Mouse (Mus musculus) limb, embryonic 14.5 days (tissue): ENCODE measurements around the gene Slc35f4. TPM values are rescaled to one million over a fixed set of nuclear protein-coding genes. Genes with fewer than 3 reads are reported as not detected.

Source experiments
- ATAC-seq: fragments of 200-750 bp; cut with Nextera tagmentation; 2 replicates; pipeline ENCODE4 v1.8.0; 2017; ENCODE audit warnings: low read depth, moderate number of reproducible peaks, moderate TSS enrichment; ENCODE audit not compliant: low FRiP score
- DNase-seq: peaks from one replicate; pipeline ENCODE4 v3.0.0-alpha.2; 2015; ENCODE audit warnings: low spot score
- H3K27ac ChIP-seq: fragments of 300-500 bp; sonication (generic); replicated peaks from 2 replicates; pipeline ENCODE4 v1.5.1; 2014; ENCODE audit warnings: low read depth, mild to moderate bottlenecking, low read length, moderate library complexity, mixed read lengths
- H3K27me3 ChIP-seq: fragments of 300-500 bp; sonication (generic); 2 replicates; pipeline ENCODE4 v1.6.1; 2014; ENCODE audit warnings: low read length, mixed read lengths; ENCODE audit not compliant: control insufficient read depth, insufficient read depth
- H3K36me3 ChIP-seq: fragments of 300-500 bp; sonication (generic); 2 replicates; pipeline ENCODE4 v1.6.1; 2014; ENCODE audit warnings: mild to moderate bottlenecking, low read length, moderate library complexity, mixed read lengths; ENCODE audit not compliant: control insufficient read depth, insufficient read depth
- H3K4me1 ChIP-seq: fragments of 300-500 bp; sonication (generic); 2 replicates; pipeline ENCODE4 v1.6.1; 2014; ENCODE audit warnings: antibody characterized with exemption, low read length, mixed read lengths; ENCODE audit not compliant: control insufficient read depth, insufficient read depth
- H3K4me2 ChIP-seq: fragments of 300-500 bp; sonication (generic); replicated peaks from 2 replicates; pipeline ENCODE4 v1.6.1; 2014; ENCODE audit warnings: low read depth, mild to moderate bottlenecking, low read length, moderate library complexity; ENCODE audit not compliant: severe bottlenecking
- H3K4me3 ChIP-seq: fragments of 300-500 bp; sonication (generic); replicated peaks from 2 replicates; pipeline ENCODE4 v1.5.1; 2014; ENCODE audit warnings: low read length
- H3K9ac ChIP-seq: fragments of 300-500 bp; sonication (generic); 2 replicates; pipeline ENCODE4 v1.6.1; 2014; ENCODE audit warnings: mild to moderate bottlenecking, low read depth, low read length, moderate library complexity; ENCODE audit not compliant: severe bottlenecking
- H3K9me3 ChIP-seq: fragments of 300-500 bp; sonication (generic); 2 replicates; pipeline ENCODE4 v1.6.1; 2016; ENCODE audit warnings: low read length; ENCODE audit not compliant: control insufficient read depth
- POLR2A ChIP-seq: fragments of 200-500 bp; IDR thresholded peaks from 2 replicates; pipeline ENCODE4 v1.8.0; 2012; ENCODE audit warnings: inconsistent platforms, mild to moderate bottlenecking, moderate library complexity, borderline replicate concordance; ENCODE audit not compliant: insufficient read depth, insufficient read length; ENCODE audit errors: extremely low read depth
- WGBS: fragments of 180-500 bp; shearing (Covaris S2); extraction: QIAGEN DNeasy Blood & Tissue Kit; methylation state at CpG from one replicate; pipeline ENCODE4 v1.1.7; 2014; 5-methylcytosine and 5-hydroxymethylcytosine counted together
- polyA plus RNA-seq, 2 experiments: library from polyadenylated mRNA; depleted of rRNA in 1 of 2; stranded (reverse) in 1 of 2; unstranded in 1 of 2; fragments of >200 nt; fragmentation: Nextera tagmentation in 1 of 2; extraction: Ambion mirVana in 1 of 2; gene quantifications; 2 replicates each; pipeline versions ENCODE4 v1.2.1 to v1.2.3; 2012 to 2014

Slc35f4 gene
- polyA plus RNA-seq, 2 experiments, result not detected

GRCm38 (mm10) chr14:49333841-49334240, 192.0 kb downstream of the Slc35f4 start:
- ATAC-seq (no peak), DNase-seq (no peak)
- no peak for TF ChIP-seq POLR2A
- Histone ChIP-seq H3K4me3 (no peak overlapping the region), H3K4me1 (no peaks in the 10 kb centered on the region), H3K27me3 (no peaks in the 10 kb centered on the region), H3K9ac (no peak overlapping the region), H3K9me3 (no peaks in the 10 kb centered on the region), H3K27ac (no peak overlapping the region), H3K36me3 (no peaks in the 10 kb centered on the region), H3K4me2 (no peak overlapping the region)
- WGBS, result 83% methylated on average over 2 of the region's 2 CpGs

GRCm38 (mm10) chr14:49316493-49316894, 209.4 kb downstream of the Slc35f4 start:
- no peaks in the 10 kb centered on the region for H3K36me3 ChIP-seq
- no peak for TF ChIP-seq POLR2A
- H3K9me3 ChIP-seq, result no peaks in the 10 kb centered on the region
- no peak overlapping the region for H3K27ac ChIP-seq
- ATAC-seq, result no peak
- H3K4me3 ChIP-seq, result no peak overlapping the region
- no peak for DNase-seq
- 26% methylated on average over 5 of the region's 5 CpGs for WGBS
- H3K27me3 ChIP-seq, result no peaks in the 10 kb centered on the region
- no peak overlapping the region for H3K9ac ChIP-seq
- no peaks in the 10 kb centered on the region for H3K4me1 ChIP-seq
- H3K4me2 ChIP-seq, result no peak overlapping the region

- Histone ChIP-seq H3K4me1 (no peaks in the 10 kb centered on the region), H3K36me3 (no peaks in the 10 kb centered on the region), H3K27ac (no peak overlapping the region), H3K9ac (no peak overlapping the region), H3K4me3 (no peak overlapping the region), H3K9me3 (no peaks in the 10 kb centered on the region), H3K4me2 (no peak overlapping the region), H3K27me3 (no peaks in the 10 kb centered on the region)
- 79% methylated on average over 7 of the region's 7 CpGs for WGBS
- TF ChIP-seq POLR2A, result no peak
- no peak for DNase-seq
- ATAC-seq, result no peak
Measured at GRCm38 (mm10) chr14:49313981-49314380, 211.9 kb downstream of the Slc35f4 start.

- H3K4me3 ChIP-seq, result no peak overlapping the region
- H3K36me3 ChIP-seq, result no peaks in the 10 kb centered on the region
- no peaks in the 10 kb centered on the region for H3K9me3 ChIP-seq
- DNase-seq, result no peak
- no peak for TF ChIP-seq POLR2A
- H3K27me3 ChIP-seq, result no peaks in the 10 kb centered on the region
- WGBS, result 72% methylated on average over 8 of the region's 8 CpGs
- H3K4me1 ChIP-seq, result no peaks in the 10 kb centered on the region
- no peak overlapping the region for H3K4me2 ChIP-seq
- ATAC-seq, result no peak
- H3K9ac ChIP-seq, result no peak overlapping the region
- no peak overlapping the region for H3K27ac ChIP-seq
Measured at GRCm38 (mm10) chr14:49313376-49313775, 212.5 kb downstream of the Slc35f4 start.

GRCm38 (mm10) chr14:49311548-49311947, 214.3 kb downstream of the Slc35f4 start:
- ATAC-seq (no peak), DNase-seq (no peak)
- H3K4me1 ChIP-seq, result no peaks in the 10 kb centered on the region
- no peaks in the 10 kb centered on the region for H3K9me3 ChIP-seq
- WGBS, result 91% methylated on average over 1 of the region's 1 CpGs
- H3K4me3 ChIP-seq, result no peak overlapping the region
- H3K36me3 ChIP-seq, result no peaks in the 10 kb centered on the region
- H3K27me3 ChIP-seq, result no peaks in the 10 kb centered on the region
- H3K4me2 ChIP-seq, result no peak overlapping the region
- no peak overlapping the region for H3K27ac ChIP-seq
- TF ChIP-seq POLR2A, result no peak
- no peak overlapping the region for H3K9ac ChIP-seq

- H3K4me3 ChIP-seq, result no peak overlapping the region
- ATAC-seq (no peak), DNase-seq (no peak)
- no peaks in the 10 kb centered on the region for H3K9me3 ChIP-seq
- no peak overlapping the region for H3K27ac ChIP-seq
- 70% methylated on average over 5 of the region's 5 CpGs for WGBS
- H3K27me3 ChIP-seq, result no peaks in the 10 kb centered on the region
- no peaks in the 10 kb centered on the region for H3K36me3 ChIP-seq
- TF ChIP-seq POLR2A, result no peak
- H3K9ac ChIP-seq, result no peak overlapping the region
- peaks cover 1% of the 10 kb centered on the region; the same call in 1 of the 2 replicates for H3K4me1 ChIP-seq
- H3K4me2 ChIP-seq, result no peak overlapping the region
Measured at GRCm38 (mm10) chr14:49311091-49311492, 214.8 kb downstream of the Slc35f4 start.
